Mouse (Mus musculus) natural killer cell, adult 2 months (primary cell): ENCODE data around the gene Cracr2b.
A peak's percentile ranks its signal among the peaks of the same experiment; 100 is the strongest.

Source experiments
- DNase-seq, 2 experiments: peaks; one replicate each; pipeline ENCODE4 v3.0.0; 2022; ENCODE audit warnings: low spot score in 2 of 2

Gene Cracr2b

DNA sequence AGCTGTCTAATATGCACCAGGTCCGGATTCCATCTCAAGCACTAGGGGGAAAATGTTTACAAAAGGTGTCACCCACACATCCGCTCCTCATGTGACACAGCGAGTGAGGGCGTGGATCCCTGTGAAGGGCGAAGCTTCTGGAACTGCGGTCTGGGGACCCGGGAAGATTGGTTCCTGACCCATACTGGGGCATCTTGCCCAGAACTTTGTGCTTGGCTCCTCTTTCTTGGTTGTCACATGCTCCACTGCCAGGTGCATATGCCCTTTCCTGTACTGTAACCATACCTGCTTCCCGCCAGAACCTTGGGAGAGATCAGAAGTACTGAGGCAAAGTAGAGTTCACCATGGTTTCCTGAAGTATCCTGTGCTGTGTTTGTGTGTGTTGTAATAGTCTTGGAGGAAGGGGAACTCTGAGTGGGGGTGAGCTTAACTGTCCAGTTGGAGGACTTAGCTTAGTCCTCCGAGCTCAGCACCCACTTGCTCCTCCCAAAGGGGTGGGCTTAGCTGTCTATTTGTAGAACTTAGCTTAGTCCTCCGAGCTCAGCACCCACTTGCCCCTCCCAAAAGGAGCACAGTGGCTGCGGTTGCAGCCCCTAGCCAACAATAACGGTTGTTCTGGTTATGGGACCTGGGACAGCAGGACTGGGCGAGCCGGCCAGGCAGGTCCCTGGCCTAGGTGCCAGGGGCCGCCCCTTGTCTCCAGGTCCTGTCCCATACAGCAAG is at the start of gene Cracr2b:
Gene Cracr2b, plus strand, starts transcription at position 704 of the 723 bp plus-strand sequence.
- no peak for DNase-seq

DNA sequence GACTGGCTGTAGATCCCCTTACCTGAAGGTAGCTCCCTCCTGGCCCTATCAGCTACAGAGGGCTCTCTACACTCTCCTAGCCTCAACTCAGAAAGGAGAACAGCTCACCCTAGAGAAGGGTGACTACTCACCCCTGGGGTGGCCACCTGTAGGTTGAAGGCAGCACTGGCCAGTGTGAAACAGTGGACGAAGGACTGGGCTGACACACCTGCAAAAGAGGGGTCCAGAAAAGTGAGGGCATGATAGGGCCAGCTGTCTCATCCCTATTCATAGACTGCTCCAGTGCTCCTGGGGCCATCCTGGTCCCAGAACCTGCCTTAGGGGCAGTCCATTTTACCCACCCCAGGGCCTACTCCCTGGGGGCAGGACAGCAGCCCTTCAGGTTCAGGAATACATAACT is 49.2 kb upstream of the Cracr2b start:
- no peak for DNase-seq

DNA sequence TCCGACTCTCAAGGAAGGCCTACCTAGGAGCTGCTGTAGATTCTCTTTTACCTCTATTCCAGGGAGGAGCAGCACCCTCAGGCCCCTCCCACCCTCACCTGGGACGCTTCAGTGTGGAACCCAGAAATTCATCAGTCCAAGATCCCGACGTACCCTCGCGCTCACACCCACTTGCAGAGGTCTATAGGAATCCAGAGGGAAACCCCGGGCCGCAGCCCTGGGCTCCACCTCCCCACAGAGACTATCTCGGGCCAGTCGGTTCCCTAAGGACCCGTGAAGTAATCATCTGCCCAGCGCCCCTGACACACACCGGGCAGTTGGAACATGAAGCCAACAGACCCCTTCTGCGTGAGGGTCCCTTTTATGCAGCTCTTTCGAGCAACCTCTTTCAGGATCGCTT is 47.6 kb upstream of the Cracr2b start:
- no peak for DNase-seq

DNA sequence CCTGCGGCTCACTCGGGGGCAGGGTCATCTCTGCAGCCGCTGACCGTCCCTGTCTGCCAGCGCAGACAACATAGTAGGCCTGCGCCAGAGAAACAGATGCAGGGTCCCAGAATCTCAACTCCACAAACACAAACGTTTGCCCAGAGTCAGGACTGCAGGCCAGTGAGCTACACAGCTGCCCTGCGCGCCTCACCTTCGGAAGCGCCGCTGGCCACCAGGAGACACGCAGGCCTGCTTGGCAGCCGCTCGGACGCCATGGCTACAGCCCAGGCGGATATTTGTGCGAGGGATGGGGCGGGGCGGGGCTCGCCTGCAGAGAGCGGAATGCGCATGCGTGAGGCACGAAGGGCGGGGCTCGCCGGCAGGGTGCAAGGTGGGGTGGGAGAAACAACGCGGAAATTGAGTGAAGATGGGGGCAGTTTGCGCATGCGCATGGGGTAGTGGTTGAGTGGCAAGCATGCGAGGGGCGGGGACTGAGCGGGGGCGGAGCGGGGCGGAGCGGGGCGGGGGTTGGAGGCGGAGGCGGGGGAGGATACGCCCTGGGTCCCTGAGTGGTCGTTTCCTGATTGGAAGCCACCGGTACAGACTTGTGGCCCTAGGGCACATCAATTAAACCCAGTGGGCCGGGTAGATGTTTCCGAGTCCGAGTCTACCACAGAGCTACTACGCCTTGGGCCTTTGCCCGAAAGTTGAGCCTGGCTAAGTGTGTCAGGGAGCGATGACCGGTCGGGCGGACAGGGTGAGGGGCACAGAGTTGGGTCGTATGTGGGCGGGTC is 46.9 kb upstream of the Cracr2b start, which contains the start of gene Gatd1:
Gene Gatd1, minus strand, starts transcription at position 328 of the 776 bp plus-strand sequence.
- peak; percentile 99 for DNase-seq

DNA sequence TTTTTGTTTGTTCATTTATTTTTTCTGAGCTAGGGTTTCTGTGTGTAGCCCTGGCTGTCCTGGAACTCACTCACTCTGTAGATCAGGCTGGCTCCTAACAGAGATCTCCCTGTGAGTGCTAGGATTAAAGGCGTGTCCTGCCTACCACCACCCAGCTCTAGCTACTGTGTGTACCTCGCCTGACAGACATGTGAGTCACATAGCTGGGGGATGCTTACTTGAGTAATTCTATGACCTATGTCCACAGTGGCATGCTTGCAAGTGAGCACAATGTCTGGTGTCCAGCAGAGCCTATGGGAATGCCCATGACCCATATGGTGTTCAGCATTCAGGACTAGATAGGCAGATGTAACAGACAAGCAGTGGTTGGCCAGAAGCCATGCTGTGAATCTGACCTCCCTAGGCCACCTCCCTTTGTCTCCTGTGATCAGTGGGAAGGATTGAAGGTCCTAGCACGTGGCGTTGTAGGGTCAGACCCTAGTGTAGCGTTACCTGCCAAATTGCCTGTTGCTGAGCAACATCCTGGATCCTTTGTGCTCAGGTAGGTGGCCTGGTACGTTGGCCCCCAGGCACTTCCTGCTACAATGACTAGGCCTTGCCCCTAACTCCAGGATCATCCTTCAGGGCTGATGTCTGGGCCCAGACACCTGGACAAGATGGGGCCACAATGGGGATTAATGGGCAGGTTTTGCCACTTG is 44.6 kb upstream of the Cracr2b start:
- DNase-seq = no peak

DNA sequence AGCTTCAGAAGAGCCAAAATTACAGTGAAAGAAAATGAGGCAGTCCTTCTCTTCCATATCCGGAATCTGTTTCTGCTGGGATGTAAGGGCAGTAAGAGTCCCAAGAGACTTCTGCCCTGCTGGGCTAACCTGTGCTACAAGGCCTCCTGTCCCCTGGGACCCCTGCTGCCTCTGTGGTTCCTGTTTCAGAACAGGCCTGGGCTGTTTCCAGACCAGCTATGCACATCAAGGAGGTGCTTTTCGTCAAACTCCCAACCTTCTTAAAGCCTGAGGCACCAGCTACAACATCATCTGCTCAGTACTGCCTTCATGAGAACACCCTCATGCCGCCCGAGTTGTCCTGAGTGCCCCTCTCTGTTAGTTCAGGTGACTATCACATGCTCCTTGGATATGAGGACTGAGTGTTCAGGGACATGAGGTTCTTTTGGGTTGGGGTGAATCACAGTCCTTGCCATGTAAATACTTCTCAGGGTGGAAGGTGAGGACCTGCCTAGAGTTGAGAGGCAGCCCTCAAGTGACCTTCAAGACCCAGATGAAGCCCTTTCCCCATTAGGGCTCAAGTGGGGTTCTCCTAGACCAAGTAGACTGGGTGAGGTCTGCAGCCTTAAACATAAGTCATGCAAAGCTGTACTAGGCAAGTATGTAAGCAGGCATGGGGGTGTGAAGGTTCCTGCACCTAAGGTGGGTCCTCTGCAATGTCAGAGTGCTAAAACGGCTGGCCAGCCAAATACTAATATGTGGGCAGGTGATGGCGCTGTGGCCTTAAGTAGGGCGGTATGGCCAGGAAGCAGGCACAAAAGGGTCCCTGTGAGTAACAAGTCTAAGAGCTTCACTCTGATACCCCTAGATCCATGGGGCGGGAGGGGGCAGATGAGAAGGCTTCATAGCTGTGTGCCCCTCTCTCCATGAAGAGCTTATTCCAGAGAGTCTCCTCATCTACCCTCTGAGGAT is 42.9 kb upstream of the Cracr2b start:
- DNase-seq = no peak

DNA sequence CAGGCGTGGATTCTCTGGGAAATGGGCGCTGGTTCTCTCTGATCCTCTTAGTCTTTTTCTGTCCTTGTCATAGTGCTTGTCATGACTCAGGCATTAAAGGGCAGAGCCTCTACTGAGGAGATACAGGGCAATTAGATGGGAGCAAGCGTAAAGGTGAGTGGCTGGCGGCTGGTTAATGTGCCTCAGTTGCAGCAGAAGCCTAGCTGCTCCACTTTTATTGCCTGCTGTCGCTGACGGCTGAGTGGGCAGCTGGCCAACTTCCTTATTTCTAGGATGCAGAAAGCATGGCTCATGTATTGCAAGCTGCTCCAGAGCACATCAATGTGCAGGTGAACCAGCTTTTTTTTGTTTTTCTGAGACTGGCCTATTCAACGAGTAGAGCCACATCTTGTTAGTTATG is 41.9 kb upstream of the Cracr2b start:
- DNase-seq = no peak

DNA sequence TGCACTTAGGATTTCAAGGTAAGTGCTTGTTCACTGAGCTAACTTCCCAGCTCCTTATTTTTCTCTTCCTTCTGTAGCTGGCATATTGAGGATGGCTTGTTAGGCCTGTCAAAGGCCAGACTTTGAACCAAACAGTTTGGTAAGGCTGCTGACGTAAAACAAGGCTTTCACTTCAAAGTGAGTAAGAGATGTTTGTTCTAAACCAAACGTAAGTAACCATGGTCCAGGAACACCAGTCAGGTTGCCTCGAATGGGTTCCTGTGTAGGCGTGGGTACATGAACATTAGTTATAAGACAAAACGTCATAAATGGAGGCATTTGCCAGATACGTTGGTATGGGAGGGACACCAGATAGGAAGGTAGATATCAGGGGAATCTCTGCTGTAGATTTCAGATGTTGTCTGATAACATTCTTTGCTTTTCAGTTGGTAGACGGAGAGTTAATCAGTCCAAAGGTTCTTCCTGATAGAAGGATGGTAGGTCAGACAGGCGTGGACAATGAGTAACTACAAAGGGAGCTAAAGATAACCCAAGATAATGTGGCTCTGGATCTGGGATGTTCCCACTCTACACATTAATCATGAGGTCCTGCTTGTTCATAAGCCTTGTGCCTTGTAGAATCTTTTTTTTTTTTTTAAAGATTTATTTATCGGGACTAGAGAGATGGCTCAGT is 40.7 kb upstream of the Cracr2b start:
- no peak for DNase-seq

DNA sequence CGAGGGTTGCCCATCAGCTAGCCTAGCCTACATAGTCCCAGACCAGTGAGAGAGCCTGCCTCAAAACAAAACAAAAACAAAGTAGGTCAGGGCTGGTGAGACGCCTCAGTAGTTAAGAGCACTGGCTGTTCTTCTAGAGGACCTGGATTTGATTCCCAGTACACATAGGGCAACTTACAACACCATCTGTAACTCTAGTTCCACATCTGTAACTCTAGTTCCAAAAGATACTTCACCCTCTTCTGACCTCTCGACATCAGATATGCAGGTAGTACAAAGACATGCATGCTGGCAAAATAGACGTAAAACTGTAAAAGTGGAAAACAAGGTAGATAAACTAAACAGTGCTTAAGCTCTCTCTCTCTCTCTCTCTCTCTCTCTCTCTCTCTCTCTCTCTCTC is 37.1 kb upstream of the Cracr2b start:
- no peak for DNase-seq

DNA sequence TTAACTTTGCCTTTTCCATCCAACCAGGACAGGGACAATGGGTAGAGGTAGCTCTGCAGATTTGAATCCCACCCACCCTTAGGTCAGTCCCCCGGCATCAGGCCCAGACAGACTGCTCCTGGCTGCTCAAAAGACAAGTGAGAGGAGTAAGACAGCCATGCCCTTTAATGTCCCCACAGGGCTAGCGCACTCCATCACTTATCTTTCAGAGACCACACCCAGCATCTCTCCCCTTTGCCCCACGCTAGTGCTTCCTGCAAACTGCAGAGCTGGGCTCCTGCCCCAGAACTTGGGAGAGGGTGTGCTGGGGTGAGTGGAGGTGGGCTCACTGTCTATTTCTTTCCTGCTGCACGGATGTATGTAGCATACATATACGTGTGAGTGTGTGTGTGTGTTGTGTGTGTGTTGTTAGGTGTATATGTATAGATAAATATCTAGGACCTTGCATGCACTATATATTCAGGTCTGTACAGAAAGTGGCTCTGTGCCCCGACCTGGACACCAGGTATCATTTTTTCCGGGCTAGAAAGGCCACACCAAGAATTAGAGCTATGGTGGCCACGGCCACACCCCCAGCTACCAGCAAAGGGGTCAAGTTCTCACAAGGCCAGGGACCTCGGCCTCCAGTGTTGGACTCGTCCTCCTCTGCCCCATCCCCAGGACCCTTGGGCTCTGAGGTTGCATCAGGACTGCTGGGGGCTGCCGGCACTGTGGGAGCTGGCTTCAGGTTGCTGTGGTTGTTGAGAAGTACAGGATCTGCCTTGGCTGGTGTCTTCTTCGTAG is 33.8 kb upstream of the Cracr2b start:
- DNase-seq = no peak

DNA sequence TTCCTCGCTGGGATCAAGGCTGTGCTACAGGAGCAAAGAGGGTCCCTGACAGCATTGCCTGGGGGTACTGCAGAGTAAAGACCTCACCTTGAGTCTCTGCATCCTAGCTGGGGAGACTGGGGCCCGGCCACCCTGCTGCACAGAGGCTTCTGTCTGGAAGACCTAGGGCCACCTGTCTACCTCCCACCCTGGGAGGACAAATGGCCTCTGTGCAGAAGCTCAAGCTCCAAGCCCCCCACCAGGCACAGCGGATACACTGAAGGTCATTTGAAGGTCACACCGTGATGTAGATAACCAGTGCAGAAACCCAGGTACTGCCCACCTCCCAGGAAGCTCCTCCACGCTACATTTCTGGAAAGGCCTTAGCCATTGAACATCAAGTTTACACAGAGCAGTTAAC is 32.2 kb upstream of the Cracr2b start:
- DNase-seq = no peak

DNA sequence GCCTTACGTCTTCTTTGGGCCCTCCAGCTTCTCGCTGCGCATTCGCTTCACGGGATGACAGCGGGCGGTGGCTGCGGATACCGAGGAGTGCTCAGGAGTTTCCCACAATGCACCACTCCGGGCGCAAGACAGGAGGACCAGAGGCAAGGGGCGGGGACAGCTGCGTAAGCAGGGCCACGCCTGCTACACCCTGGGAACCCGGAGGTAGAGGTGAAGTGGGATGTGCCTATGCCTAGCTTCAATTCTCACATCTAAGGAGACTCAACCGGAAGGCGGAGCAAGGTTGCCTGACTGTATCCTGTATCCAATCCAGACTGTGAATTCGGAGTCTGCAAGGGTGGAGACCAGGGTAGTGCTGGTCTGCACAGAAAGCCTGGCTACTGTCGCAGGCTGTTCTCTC is 31.6 kb upstream of the Cracr2b start, which contains the start of gene Cend1:
Gene Cend1, minus strand, starts transcription at position 182 of the 400 bp plus-strand sequence.
- no peak for DNase-seq

DNA sequence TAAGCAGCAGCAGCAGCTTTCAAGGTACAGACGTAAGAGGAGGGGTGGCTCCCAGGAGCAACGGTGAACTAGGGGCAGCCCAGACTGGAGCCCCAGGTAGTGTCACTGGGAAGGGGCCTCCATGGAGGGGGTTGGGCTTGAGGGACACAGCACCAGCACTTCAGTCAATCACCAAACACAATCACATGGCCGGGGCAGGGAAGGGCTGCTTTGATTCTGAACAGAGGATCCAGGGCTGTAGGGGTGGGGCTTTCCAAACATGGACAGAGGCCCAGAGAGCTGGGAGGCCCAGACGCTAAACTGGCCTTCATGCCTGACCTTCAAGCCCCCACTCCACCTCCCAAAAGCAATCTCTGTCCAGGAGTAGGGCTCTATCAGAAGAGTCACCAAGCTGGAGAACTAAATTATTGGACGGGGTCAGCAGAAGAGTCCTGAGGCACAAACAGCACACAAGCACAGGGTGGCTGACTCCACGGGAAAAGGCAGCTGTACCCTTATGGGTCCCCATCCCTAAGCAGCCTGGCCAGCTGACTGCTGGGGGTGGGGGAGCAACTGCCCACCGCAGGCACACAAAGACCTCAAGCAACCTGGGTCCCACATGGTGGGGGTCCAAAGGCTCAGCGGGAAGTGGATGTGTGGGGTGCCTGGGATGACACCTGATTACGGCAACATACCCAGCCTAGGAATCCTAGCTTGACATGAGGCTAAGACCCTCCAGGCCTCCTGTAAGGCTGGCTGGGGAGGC is 30.9 kb upstream of the Cracr2b start:
- DNase-seq = no peak

DNA sequence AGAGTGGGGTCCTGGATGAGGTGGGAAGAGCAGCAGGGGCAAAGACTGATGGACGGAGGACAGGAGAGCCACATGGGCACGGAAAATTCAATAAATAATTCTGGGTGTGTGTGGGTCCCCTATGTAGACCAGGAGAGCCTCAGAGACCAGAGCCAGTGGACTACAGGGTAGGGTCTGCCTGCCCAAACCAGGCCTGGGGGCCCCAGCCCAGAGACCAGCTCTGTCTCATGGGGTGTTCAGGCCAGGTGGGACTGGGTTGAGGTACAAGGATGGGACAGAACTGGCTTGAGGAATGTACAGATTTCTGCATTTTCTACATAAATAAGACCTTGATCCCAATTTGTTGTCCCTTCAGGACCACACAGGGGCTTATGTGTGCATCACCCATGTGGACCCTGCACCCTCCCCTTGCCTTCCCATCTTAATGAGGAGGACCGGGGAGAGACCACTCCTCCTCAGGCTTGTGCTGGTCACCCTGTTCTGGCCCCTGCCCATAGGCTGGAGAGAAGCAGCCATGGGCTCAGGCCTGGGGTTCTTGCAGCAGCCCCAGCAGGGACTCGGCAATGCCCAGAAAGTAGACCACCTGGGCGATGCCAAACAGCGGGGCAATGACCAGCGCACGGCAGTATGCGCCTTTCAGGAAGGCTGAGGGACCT is 30.2 kb upstream of the Cracr2b start:
- DNase-seq = no peak

DNA sequence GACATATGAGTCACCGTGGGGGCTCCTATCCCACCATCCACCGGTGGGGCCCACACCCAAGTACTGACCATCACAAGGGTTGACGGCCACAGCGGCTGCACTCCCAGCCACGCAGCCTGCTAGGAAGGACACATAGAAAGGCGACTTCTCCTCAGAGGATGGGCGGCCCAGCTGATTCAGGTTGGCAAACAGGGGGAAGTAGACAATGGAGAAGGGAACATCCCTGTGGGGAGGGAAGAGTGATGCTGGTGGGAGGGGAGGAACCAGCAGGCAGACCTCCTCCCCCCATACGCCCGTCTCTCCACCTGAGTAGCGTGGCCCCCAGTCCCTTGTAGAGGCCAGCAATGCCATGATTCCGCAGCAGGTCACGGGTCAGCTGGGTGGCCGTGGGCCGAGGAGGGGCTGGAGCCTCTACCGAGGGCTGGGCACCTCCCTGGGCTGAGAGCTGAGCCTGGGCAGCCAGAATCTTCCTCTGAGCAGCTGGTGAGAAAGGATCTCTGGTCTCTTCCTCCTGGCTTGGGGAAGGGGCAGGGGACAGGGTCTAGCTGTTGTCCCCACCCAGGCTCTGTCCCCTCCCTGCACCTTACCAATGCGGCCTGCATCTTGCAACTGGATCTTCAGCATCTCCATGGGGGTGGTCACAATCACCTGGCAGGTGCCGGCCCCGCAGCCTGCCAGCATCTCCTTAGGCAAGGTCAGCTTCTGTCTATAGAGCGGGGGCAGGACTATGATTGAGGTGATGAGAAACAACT is 29.3 kb upstream of the Cracr2b start:
- DNase-seq = no peak

DNA sequence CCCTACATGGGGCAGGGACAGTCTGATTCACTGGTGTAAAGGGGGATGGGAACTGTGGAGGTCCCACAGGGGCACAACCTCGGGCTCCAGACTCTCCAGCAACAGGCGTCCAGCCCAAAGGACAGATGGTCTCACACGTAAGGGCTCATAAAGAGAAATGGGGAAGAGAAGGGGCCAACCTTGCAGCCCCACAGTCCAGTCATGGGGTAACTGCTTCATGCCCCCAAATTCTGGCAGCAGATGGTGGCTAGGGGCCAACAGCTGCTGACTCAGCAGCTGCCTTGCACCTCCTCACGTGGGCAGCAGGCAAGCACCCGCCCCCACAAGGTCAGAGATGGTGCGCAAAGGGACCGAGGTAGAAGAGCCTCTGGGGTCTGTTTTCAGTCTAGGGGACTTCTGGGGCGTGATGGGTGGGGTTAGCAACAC is 28.7 kb upstream of the Cracr2b start:
- DNase-seq = no peak

DNA sequence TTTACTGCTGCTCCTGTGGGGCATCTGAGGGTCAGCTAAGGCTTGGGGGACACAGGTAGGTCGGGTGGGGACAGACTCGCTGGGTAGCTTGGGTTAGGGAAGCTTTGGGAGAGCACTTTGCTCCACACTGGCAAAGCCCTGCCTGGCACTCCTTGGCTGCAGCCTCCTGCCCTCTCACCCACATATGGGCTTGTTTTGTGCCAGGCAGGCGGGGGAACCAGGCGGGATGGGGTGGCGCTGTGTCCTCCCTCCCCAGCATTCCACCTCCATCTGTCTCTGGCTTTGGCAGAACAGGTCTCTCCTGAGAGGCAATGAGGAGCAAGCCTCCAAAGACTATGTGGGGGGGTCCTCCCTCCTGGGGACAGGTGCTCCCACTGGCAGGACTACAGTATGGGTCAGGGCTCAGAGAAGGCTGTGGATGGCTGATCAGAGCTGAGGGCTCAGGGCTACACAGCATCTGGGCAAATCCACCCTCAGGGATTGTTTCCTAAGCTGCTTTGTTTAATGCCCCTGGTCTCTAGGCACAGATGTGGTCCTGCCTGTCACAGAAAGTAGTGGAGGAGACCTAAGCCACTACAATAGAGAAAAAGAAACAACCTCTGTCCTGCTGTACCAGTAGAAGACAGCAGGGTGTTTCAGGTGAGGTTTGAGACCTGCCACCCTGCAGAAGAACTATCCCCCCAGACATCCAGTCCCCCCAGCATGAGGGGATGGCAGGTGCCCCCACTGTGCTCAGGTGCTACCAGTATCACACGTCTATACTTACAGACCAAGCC is 28.0 kb upstream of the Cracr2b start:
- no peak for DNase-seq
